Mouse (Mus musculus) heart, embryonic 15.5 days (tissue): ENCODE results near the gene Capn2. TPM values are rescaled to one million over a fixed set of nuclear protein-coding genes. Genes with fewer than 3 reads are reported as not detected.

ENCODE experiments used
- ATAC-seq: fragments of 200-750 bp; cut with Nextera tagmentation; replicated peaks from 2 replicates; pipeline ENCODE4 v1.8.0; 2017; ENCODE audit warnings: low read depth, moderate TSS enrichment; ENCODE audit not compliant: insufficient number of reproducible peaks, insufficient read depth, low FRiP score
- H3K27ac ChIP-seq: fragments of 300-500 bp; sonication (generic); 2 replicates; pipeline ENCODE4 v1.5.1; 2015; ENCODE audit warnings: mild to moderate bottlenecking, inconsistent platforms
- H3K27me3 ChIP-seq: fragments of 300-500 bp; sonication (generic); 2 replicates; pipeline ENCODE4 v1.6.1; 2015; ENCODE audit warnings: inconsistent platforms
- H3K36me3 ChIP-seq: fragments of 300-500 bp; sonication (generic); 2 replicates; pipeline ENCODE4 v1.6.1; 2015; ENCODE audit warnings: mild to moderate bottlenecking, inconsistent platforms
- H3K4me1 ChIP-seq: fragments of 300-500 bp; sonication (generic); replicated peaks from 2 replicates; pipeline ENCODE4 v1.6.1; 2015; ENCODE audit warnings: inconsistent platforms
- H3K4me2 ChIP-seq: fragments of 300-500 bp; sonication (generic); 2 replicates; pipeline ENCODE4 v1.6.1; 2015; ENCODE audit warnings: inconsistent platforms, mild to moderate bottlenecking, moderate library complexity
- H3K4me3 ChIP-seq: fragments of 300-500 bp; sonication (generic); 2 replicates; pipeline ENCODE4 v1.5.1; 2015; ENCODE audit warnings: mild to moderate bottlenecking, inconsistent platforms
- H3K9ac ChIP-seq: fragments of 300-500 bp; sonication (generic); 2 replicates; pipeline ENCODE4 v1.6.1; 2015; ENCODE audit warnings: mild to moderate bottlenecking, inconsistent platforms
- H3K9me3 ChIP-seq: fragments of 300-500 bp; sonication (generic); replicated peaks from 2 replicates; pipeline ENCODE4 v1.6.1; 2016; ENCODE audit warnings: inconsistent platforms
- WGBS: fragments of 180-500 bp; shearing (Covaris S2); methylation state at CpG from one replicate; pipeline ENCODE4 v1.1.7; 2015; ENCODE audit warnings: mixed read lengths; 5-methylcytosine and 5-hydroxymethylcytosine counted together
- polyA plus RNA-seq: library from polyadenylated mRNA; unstranded; fragments of >200 nt; fragmentation: Nextera tagmentation; extraction: Ambion mirVana; gene quantifications from 2 replicates; pipeline ENCODE4 v1.2.1, GENCODE M21; 2015

Capn2 gene
- polyA plus RNA-seq, 1 experiment from 2014 or later = 84.9 TPM

- H3K4me3 ChIP-seq = no peak overlapping the region
- no peaks in the 10 kb centered on the region for H3K9me3 ChIP-seq
- ATAC-seq = no peak
- no peak overlapping the region for H3K27ac ChIP-seq
- H3K27me3 ChIP-seq = no peaks in the 10 kb centered on the region
- 46% methylated on average over 2 of the region's 2 CpGs for WGBS
- H3K4me1 ChIP-seq = peaks cover 30% of the 10 kb centered on the region
- H3K9ac ChIP-seq = no peak overlapping the region
- H3K4me2 ChIP-seq = no peak overlapping the region
- H3K36me3 ChIP-seq = peaks cover 7% of the 10 kb centered on the region
These were observed 91.0 kb downstream of the Capn2 start for GRCm38 (mm10) chr1:182426444-182426843.

GRCm38 (mm10) chr1:182425176-182425575, 92.2 kb downstream of the Capn2 start:
- WGBS = 67% methylated on average over 3 of the region's 3 CpGs
- ATAC-seq = no peak
- H3K4me2 ChIP-seq = no peak overlapping the region

GRCm38 (mm10) chr1:182424274-182424673, 93.1 kb downstream of the Capn2 start:
- ATAC-seq = no peak
- no peak overlapping the region for H3K4me2 ChIP-seq
- H3K4me1 ChIP-seq = peaks cover 35% of the 10 kb centered on the region
- H3K4me3 ChIP-seq = no peak overlapping the region
- H3K27me3 ChIP-seq = no peaks in the 10 kb centered on the region
- no peaks in the 10 kb centered on the region for H3K9me3 ChIP-seq
- H3K36me3 ChIP-seq = no peaks in the 10 kb centered on the region
- 43% methylated on average over 2 of the region's 2 CpGs for WGBS
- H3K9ac ChIP-seq = no peak overlapping the region
- no peak overlapping the region for H3K27ac ChIP-seq

More at GRCm38 (mm10) chr1:182425176-182425575, 92.2 kb downstream of the Capn2 start:
- Histone ChIP-seq H3K9ac (no peak overlapping the region), H3K9me3 (no peaks in the 10 kb centered on the region), H3K36me3 (no peaks in the 10 kb centered on the region), H3K4me1 (peaks cover 35% of the 10 kb centered on the region), H3K27ac (no peak overlapping the region), H3K27me3 (no peaks in the 10 kb centered on the region), H3K4me3 (no peak overlapping the region)

- Histone ChIP-seq H3K9ac (no peak overlapping the region), H3K36me3 (no peaks in the 10 kb centered on the region), H3K4me1 (peaks cover 16% of the 10 kb centered on the region), H3K4me2 (no peak overlapping the region), H3K9me3 (no peaks in the 10 kb centered on the region), H3K27ac (no peak overlapping the region), H3K27me3 (no peaks in the 10 kb centered on the region), H3K4me3 (no peak overlapping the region)
- WGBS = 85% methylated on average over 3 of the region's 3 CpGs
- no peak for ATAC-seq
These were observed 97.9 kb downstream of the Capn2 start for GRCm38 (mm10) chr1:182419481-182419880.

Other genes with a start within 250 kb of the Capn2 start
- 148 and 163 TPM in 2 replicates for gene Degs1, start 234.8 kb downstream of the Capn2 start, polyA plus RNA-seq
- gene Fbxo28, start 176.0 kb downstream of the Capn2 start, polyA plus RNA-seq = 10.8 and 10.9 TPM in 2 replicates
- gene Trp53bp2, start 108.4 kb downstream of the Capn2 start, polyA plus RNA-seq = 12.0 and 15.5 TPM in 2 replicates
- gene Capn8, start 47.4 kb upstream of the Capn2 start, polyA plus RNA-seq = not detected in 2 replicates
- not detected in 2 replicates for gene Ccdc185, start 231.6 kb upstream of the Capn2 start, polyA plus RNA-seq
- gene Susd4, start 246.3 kb upstream of the Capn2 start, polyA plus RNA-seq = 4.1 and 8.0 TPM in 2 replicates